Mouse (Mus musculus) hindbrain, embryonic 16.5 days (tissue): ENCODE measurements around the gene Wfdc21. TPM values are rescaled to one million over a fixed set of nuclear protein-coding genes. Genes with fewer than 3 reads are reported as not detected.

Experiments
- polyA plus RNA-seq: library from polyadenylated mRNA; unstranded; fragments of >200 nt; fragmentation: Nextera tagmentation; extraction: Ambion mirVana; gene quantifications from 2 replicates; pipeline ENCODE4 v1.2.1, GENCODE M21; 2015

Wfdc21 gene
- polyA plus RNA-seq, 1 experiment from 2014 or later = not detected

Other genes with a start within 250 kb of the Wfdc21 start
- not detected in 2 replicates for gene Heatr9, start 224.8 kb upstream of the Wfdc21 start, polyA plus RNA-seq
- gene Ccl5, start 216.4 kb upstream of the Wfdc21 start, polyA plus RNA-seq = 0.33 TPM in 1 of 2 replicates, not detected in the other
- gene Ccl9, start 168.3 kb upstream of the Wfdc21 start, polyA plus RNA-seq = 2.1 and 2.4 TPM in 2 replicates
- gene Ccl6, start 153.9 kb upstream of the Wfdc21 start, polyA plus RNA-seq = 2.3 and 3.4 TPM in 2 replicates
- not detected in 2 replicates for gene Rpl9-ps1, start 101.3 kb upstream of the Wfdc21 start, polyA plus RNA-seq
- gene Ccl3, start 97.6 kb upstream of the Wfdc21 start, polyA plus RNA-seq = 1.3 and 2.0 TPM in 2 replicates
- gene Ccl4, start 84.4 kb upstream of the Wfdc21 start, polyA plus RNA-seq = 1.1 and 1.4 TPM in 2 replicates
- gene Wfdc17, start 42.9 kb upstream of the Wfdc21 start, polyA plus RNA-seq = 0.33 and 0.87 TPM in 2 replicates
- gene Wfdc18, start 37.9 kb upstream of the Wfdc21 start, polyA plus RNA-seq = not detected in 2 replicates
- 26.6 and 29.6 TPM in 2 replicates for gene Heatr6, start 6.8 kb downstream of the Wfdc21 start, polyA plus RNA-seq
- gene Hnf1b, start 103.1 kb downstream of the Wfdc21 start, polyA plus RNA-seq = 0.25 and 0.33 TPM in 2 replicates
- gene Ddx52, start 195.1 kb downstream of the Wfdc21 start, polyA plus RNA-seq = 19.4 and 20.7 TPM in 2 replicates
- 18.8 and 21.4 TPM in 2 replicates for gene Synrg, start 217.5 kb downstream of the Wfdc21 start, polyA plus RNA-seq